Mouse (Mus musculus): Measurements from ENCODE around the gene Trrap. TPM values are rescaled to one million over a fixed set of nuclear protein-coding genes. Genes with fewer than 3 reads are reported as not detected.
"Not testable (repeated sequence)": the region's sequence is repeated elsewhere in the genome, so short reads cannot be mapped to it uniquely, and the experiment has no call there.

Trrap gene
- 27.9 and 60.3 TPM in 2 replicates for polyA plus RNA-seq (2012; rRNA removed)

GRCm38 (mm10) chr5:144767106-144767798, at the start of gene Trrap:
Gene Trrap (plus strand): TSS chr5:144767732.
- peak within 1 kb of the TSS; percentile 84 for H3K27ac ChIP-seq (ENCODE audit: insufficient read depth, low read depth, low read length)
- not testable (repeated sequence) for H3K4me1 ChIP-seq (ENCODE audit: control insufficient read depth, insufficient read depth, insufficient read length, low read length); H3K36me3 ChIP-seq (ENCODE audit: control insufficient read depth, insufficient read depth, low read length); H3K27me3 ChIP-seq (ENCODE audit: control insufficient read depth, insufficient read depth, low read length)
- WGBS = 70% methylated on average over 15 of the region's 15 CpGs
- H3K4me3 ChIP-seq (ENCODE audit: low read depth, low read length) = peak within 1 kb of the TSS; percentile 97

GRCm38 (mm10) chr5:144719781-144720180, 47.8 kb upstream of the Trrap start:
- no peaks in the 10 kb centered on the region for H3K4me1 ChIP-seq (ENCODE audit: control insufficient read depth, insufficient read depth, insufficient read length, low read length)
- 53% methylated on average over 6 of the region's 6 CpGs for WGBS

GRCm38 (mm10) chr5:144720281-144720680, 47.3 kb upstream of the Trrap start:
- WGBS = 41% methylated on average over 4 of the region's 4 CpGs
- no peak overlapping the region for H3K4me3 ChIP-seq (ENCODE audit: low read depth, low read length)
- H3K27ac ChIP-seq (ENCODE audit: insufficient read depth, low read depth, low read length) = no peak overlapping the region
- no peaks in the 10 kb centered on the region for H3K27me3 ChIP-seq (ENCODE audit: control insufficient read depth, insufficient read depth, low read length)
- no peak for TF ChIP-seq CTCF (IDR thresholded peaks at IDR 0.05; ENCODE audit: extremely low read depth, insufficient read length, insufficient replicate concordance, low read depth, low read length)
- TF ChIP-seq POLR2A (IDR thresholded peaks at IDR 0.05; ENCODE audit: low read depth, low read length) = no peak
- no peaks in the 10 kb centered on the region for H3K36me3 ChIP-seq (ENCODE audit: control insufficient read depth, insufficient read depth, low read length)
- H3K4me1 ChIP-seq (ENCODE audit: control insufficient read depth, insufficient read depth, insufficient read length, low read length) = no peaks in the 10 kb centered on the region

More at GRCm38 (mm10) chr5:144719781-144720180, 47.8 kb upstream of the Trrap start:
- no peaks in the 10 kb centered on the region for H3K36me3 ChIP-seq (ENCODE audit: control insufficient read depth, insufficient read depth, low read length)
- H3K4me3 ChIP-seq (ENCODE audit: low read depth, low read length) = no peak overlapping the region
- TF ChIP-seq POLR2A (IDR thresholded peaks at IDR 0.05; ENCODE audit: low read depth, low read length) = no peak
- TF ChIP-seq CTCF (IDR thresholded peaks at IDR 0.05; ENCODE audit: extremely low read depth, insufficient read length, insufficient replicate concordance, low read depth, low read length) = no peak
- H3K27ac ChIP-seq (ENCODE audit: insufficient read depth, low read depth, low read length) = no peak overlapping the region
- no peaks in the 10 kb centered on the region for H3K27me3 ChIP-seq (ENCODE audit: control insufficient read depth, insufficient read depth, low read length)

GRCm38 (mm10) chr5:144724926-144725325, 42.6 kb upstream of the Trrap start:
- no peaks in the 10 kb centered on the region for H3K4me1 ChIP-seq (ENCODE audit: control insufficient read depth, insufficient read depth, insufficient read length, low read length)
- TF ChIP-seq POLR2A (IDR thresholded peaks at IDR 0.05; ENCODE audit: low read depth, low read length) = no peak
- TF ChIP-seq CTCF (IDR thresholded peaks at IDR 0.05; ENCODE audit: extremely low read depth, insufficient read length, insufficient replicate concordance, low read depth, low read length) = no peak
- no peak overlapping the region for H3K27ac ChIP-seq (ENCODE audit: insufficient read depth, low read depth, low read length)
- no peaks in the 10 kb centered on the region for H3K27me3 ChIP-seq (ENCODE audit: control insufficient read depth, insufficient read depth, low read length)
- H3K36me3 ChIP-seq (ENCODE audit: control insufficient read depth, insufficient read depth, low read length) = no peaks in the 10 kb centered on the region
- H3K4me3 ChIP-seq (ENCODE audit: low read depth, low read length) = no peak overlapping the region
- 51% methylated on average over 2 of the region's 2 CpGs for WGBS

GRCm38 (mm10) chr5:144725554-144725953, 42.0 kb upstream of the Trrap start:
- TF ChIP-seq CTCF (IDR thresholded peaks at IDR 0.05; ENCODE audit: extremely low read depth, insufficient read length, insufficient replicate concordance, low read depth, low read length) = no peak
- TF ChIP-seq POLR2A (IDR thresholded peaks at IDR 0.05; ENCODE audit: low read depth, low read length) = no peak
- H3K27ac ChIP-seq (ENCODE audit: insufficient read depth, low read depth, low read length) = no peak overlapping the region
- H3K4me1 ChIP-seq (ENCODE audit: control insufficient read depth, insufficient read depth, insufficient read length, low read length) = no peaks in the 10 kb centered on the region
- 75% methylated on average over 3 of the region's 3 CpGs for WGBS
- no peaks in the 10 kb centered on the region for H3K27me3 ChIP-seq (ENCODE audit: control insufficient read depth, insufficient read depth, low read length)
- H3K4me3 ChIP-seq (ENCODE audit: low read depth, low read length) = no peak overlapping the region
- H3K36me3 ChIP-seq (ENCODE audit: control insufficient read depth, insufficient read depth, low read length) = no peaks in the 10 kb centered on the region

GRCm38 (mm10) chr5:144727119-144727518, 40.4 kb upstream of the Trrap start:
- no peaks in the 10 kb centered on the region for H3K27me3 ChIP-seq (ENCODE audit: control insufficient read depth, insufficient read depth, low read length)
- WGBS = 5% methylated on average over 9 of the region's 9 CpGs
- TF ChIP-seq POLR2A (IDR thresholded peaks at IDR 0.05; ENCODE audit: low read depth, low read length) (no peak), CTCF (IDR thresholded peaks at IDR 0.05; ENCODE audit: extremely low read depth, insufficient read length, insufficient replicate concordance, low read depth, low read length) (peak; percentile 72; the same call in 1 of the 2 replicates)
- no peaks in the 10 kb centered on the region for H3K4me1 ChIP-seq (ENCODE audit: control insufficient read depth, insufficient read depth, insufficient read length, low read length)
- no peak overlapping the region for H3K4me3 ChIP-seq (ENCODE audit: low read depth, low read length)
- H3K27ac ChIP-seq (ENCODE audit: insufficient read depth, low read depth, low read length) = no peak overlapping the region
- no peaks in the 10 kb centered on the region for H3K36me3 ChIP-seq (ENCODE audit: control insufficient read depth, insufficient read depth, low read length)

GRCm38 (mm10) chr5:144728237-144728636, 39.3 kb upstream of the Trrap start:
- no peak overlapping the region for H3K27ac ChIP-seq (ENCODE audit: insufficient read depth, low read depth, low read length)
- TF ChIP-seq CTCF (IDR thresholded peaks at IDR 0.05; ENCODE audit: extremely low read depth, insufficient read length, insufficient replicate concordance, low read depth, low read length) = no peak
- TF ChIP-seq POLR2A (IDR thresholded peaks at IDR 0.05; ENCODE audit: low read depth, low read length) = no peak
- H3K27me3 ChIP-seq (ENCODE audit: control insufficient read depth, insufficient read depth, low read length) = no peaks in the 10 kb centered on the region
- H3K4me3 ChIP-seq (ENCODE audit: low read depth, low read length) = no peak overlapping the region
- 68% methylated on average over 5 of the region's 5 CpGs for WGBS
- no peaks in the 10 kb centered on the region for H3K4me1 ChIP-seq (ENCODE audit: control insufficient read depth, insufficient read depth, insufficient read length, low read length)
- no peaks in the 10 kb centered on the region for H3K36me3 ChIP-seq (ENCODE audit: control insufficient read depth, insufficient read depth, low read length)

All from small intestine, adult 2 months (tissue).